Mouse (Mus musculus): ENCODE measurements around the gene Adk.

DNA sequence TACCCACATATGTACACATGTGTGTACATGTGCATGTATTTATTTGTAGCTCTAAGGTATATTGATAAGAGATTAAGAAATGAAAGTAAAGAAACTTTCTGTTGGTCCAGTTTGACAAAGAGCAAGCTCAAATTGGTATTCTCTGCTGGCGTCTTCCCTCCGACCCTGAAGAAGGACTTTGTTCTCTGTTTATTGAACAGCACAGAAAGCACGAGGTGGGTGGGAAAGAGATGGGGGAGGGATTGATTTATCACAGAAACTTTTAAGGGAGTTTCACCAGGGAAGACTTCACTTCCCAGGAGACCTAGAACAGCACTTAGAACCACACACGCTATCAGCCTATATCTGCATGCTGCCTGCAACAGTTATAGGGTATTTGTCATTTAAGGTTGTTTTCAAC, 62.9 kb downstream of the Adk start:
- no peak for TF ChIP-seq CTCF (IDR thresholded peaks at IDR 0.05; ENCODE audit: low read depth)
- no peak for TF ChIP-seq EP300 (IDR thresholded peaks at IDR 0.05; ENCODE audit: low read depth)

Measured in heart, postnatal 0 days (tissue).